Mouse (Mus musculus) liver, embryonic 14.5 days (tissue): Measurements from ENCODE around the gene Mettl8. TPM values are rescaled to one million over a fixed set of nuclear protein-coding genes. Genes with fewer than 3 reads are reported as not detected.

ENCODE experiments used
- ATAC-seq: fragments of 200-750 bp; cut with Nextera tagmentation; 2 replicates; pipeline ENCODE4 v1.8.0; 2017; ENCODE audit warnings: moderate number of reproducible peaks, mild to moderate bottlenecking, moderate library complexity; ENCODE audit not compliant: insufficient read depth
- DNase-seq, 3 experiments: peaks; one replicate each; pipeline ENCODE4 v3.0.0-alpha.2; 2012 to 2013; ENCODE audit warnings: low read depth in 3 of 3, low spot score in 3 of 3
- H3K27ac ChIP-seq: fragments of 300-500 bp; sonication (generic); 2 replicates; pipeline ENCODE4 v1.5.1; 2014; ENCODE audit warnings: moderate library complexity, mild to moderate bottlenecking, control low read depth, inconsistent platforms
- H3K27me3 ChIP-seq: fragments of 300-500 bp; sonication (generic); 2 replicates; pipeline ENCODE4 v1.6.1; 2014; ENCODE audit warnings: mild to moderate bottlenecking, low read length, moderate library complexity; ENCODE audit not compliant: control insufficient read depth, insufficient read depth
- H3K36me3 ChIP-seq: fragments of 300-500 bp; sonication (generic); replicated peaks from 2 replicates; pipeline ENCODE4 v1.6.1; 2014; ENCODE audit warnings: low read depth; ENCODE audit not compliant: control insufficient read depth, insufficient read depth
- H3K4me1 ChIP-seq, 2 experiments: fragments of 200-500 bp in 1 of 2; fragments of 300-500 bp in 1 of 2; sonication (generic) in 1 of 2; replicated peaks; 2 replicates each; pipeline ENCODE4 v1.6.1; 2012 to 2014; ENCODE audit warnings: antibody characterized with exemption in 1 of 2, inconsistent platforms in 1 of 2, low read length in 1 of 2; ENCODE audit not compliant: control insufficient read depth in 2 of 2, insufficient read depth in 2 of 2
- H3K4me2 ChIP-seq: fragments of 300-500 bp; sonication (generic); 2 replicates; pipeline ENCODE4 v1.6.1; 2014; ENCODE audit warnings: low read depth, mild to moderate bottlenecking, control low read depth, moderate library complexity
- H3K4me3 ChIP-seq, 2 experiments: fragments of 200-500 bp in 1 of 2; fragments of 300-500 bp in 1 of 2; sonication (generic) in 1 of 2; 2 replicates each; pipeline ENCODE4 v1.5.1; 2012 to 2014; ENCODE audit warnings: low read depth in 2 of 2, low read length in 2 of 2, mild to moderate bottlenecking in 2 of 2, control low read depth in 1 of 2, inconsistent platforms in 1 of 2, moderate library complexity in 1 of 2; ENCODE audit not compliant: insufficient read depth in 1 of 2
- H3K9ac ChIP-seq: fragments of 300-500 bp; sonication (generic); replicated peaks from 2 replicates; pipeline ENCODE4 v1.6.1; 2014; ENCODE audit warnings: mild to moderate bottlenecking, control low read depth, moderate library complexity
- H3K9me3 ChIP-seq: fragments of 300-500 bp; sonication (generic); 2 replicates; pipeline ENCODE4 v1.6.1; 2016; ENCODE audit warnings: low read length, mixed read lengths; ENCODE audit not compliant: control insufficient read depth
- CTCF ChIP-seq: IDR thresholded peaks from 2 replicates; pipeline ENCODE4 v1.5.1; 2016; ENCODE audit warnings: antibody characterized with exemption, low read depth, control low read depth
- EP300 ChIP-seq: IDR thresholded peaks from 2 replicates; pipeline ENCODE4 v1.6.1; 2016; ENCODE audit warnings: antibody characterized with exemption, low read depth
- WGBS: fragments of 180-500 bp; shearing (Covaris S2); extraction: QIAGEN DNeasy Blood & Tissue Kit; methylation state at CpG from one replicate; pipeline ENCODE4 v1.1.7; 2014; ENCODE audit not compliant: insufficient replicate concordance; 5-methylcytosine and 5-hydroxymethylcytosine counted together
- polyA plus RNA-seq, 2 experiments: library from polyadenylated mRNA; depleted of rRNA in 1 of 2; stranded (reverse) in 1 of 2; unstranded in 1 of 2; fragments of >200 nt; fragmentation: Nextera tagmentation in 1 of 2; extraction: Ambion mirVana in 1 of 2; gene quantifications; 2 replicates each; pipeline versions ENCODE4 v1.2.1 to v1.2.3; 2012 to 2014

The Mettl8 gene
- polyA plus RNA-seq, 2 experiments, result 5.3 to 9.7 TPM

DNA sequence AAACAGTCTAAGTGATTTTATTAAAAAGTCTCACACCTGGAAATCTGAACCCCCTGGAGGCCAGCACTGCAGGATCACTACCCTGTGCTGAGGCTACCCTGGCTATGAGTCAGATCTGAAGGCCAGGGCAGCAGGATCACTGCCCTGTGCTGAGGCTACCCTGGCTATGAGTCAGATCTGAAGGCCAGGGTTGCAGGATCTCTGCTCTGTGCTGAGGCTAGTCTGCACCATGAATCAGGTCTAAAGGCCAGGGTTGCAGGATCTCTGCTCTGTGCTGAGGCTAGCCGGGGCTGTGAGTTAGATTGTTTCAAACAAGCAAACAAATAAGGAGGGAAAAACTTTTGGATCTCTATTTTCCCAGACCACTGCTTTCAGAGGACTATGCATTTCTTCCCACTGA lies 92.5 kb downstream of the Mettl8 start:
- Histone ChIP-seq H3K9me3 (no peaks in the 10 kb centered on the region), H3K4me1 (no peaks in the 10 kb centered on the region; a peak in 1 of 4 replicates), H3K27ac (no peak overlapping the region), H3K9ac (no peak overlapping the region), H3K4me3 (no peak overlapping the region), H3K4me2 (no peak overlapping the region), H3K27me3 (no peaks in the 10 kb centered on the region), H3K36me3 (no peaks in the 10 kb centered on the region)
- WGBS, result 79% methylated on average over 1 of the region's 1 CpGs
- TF ChIP-seq EP300 (no peak), CTCF (no peak)
- DNase-seq (no peak), ATAC-seq (no peak)

DNA sequence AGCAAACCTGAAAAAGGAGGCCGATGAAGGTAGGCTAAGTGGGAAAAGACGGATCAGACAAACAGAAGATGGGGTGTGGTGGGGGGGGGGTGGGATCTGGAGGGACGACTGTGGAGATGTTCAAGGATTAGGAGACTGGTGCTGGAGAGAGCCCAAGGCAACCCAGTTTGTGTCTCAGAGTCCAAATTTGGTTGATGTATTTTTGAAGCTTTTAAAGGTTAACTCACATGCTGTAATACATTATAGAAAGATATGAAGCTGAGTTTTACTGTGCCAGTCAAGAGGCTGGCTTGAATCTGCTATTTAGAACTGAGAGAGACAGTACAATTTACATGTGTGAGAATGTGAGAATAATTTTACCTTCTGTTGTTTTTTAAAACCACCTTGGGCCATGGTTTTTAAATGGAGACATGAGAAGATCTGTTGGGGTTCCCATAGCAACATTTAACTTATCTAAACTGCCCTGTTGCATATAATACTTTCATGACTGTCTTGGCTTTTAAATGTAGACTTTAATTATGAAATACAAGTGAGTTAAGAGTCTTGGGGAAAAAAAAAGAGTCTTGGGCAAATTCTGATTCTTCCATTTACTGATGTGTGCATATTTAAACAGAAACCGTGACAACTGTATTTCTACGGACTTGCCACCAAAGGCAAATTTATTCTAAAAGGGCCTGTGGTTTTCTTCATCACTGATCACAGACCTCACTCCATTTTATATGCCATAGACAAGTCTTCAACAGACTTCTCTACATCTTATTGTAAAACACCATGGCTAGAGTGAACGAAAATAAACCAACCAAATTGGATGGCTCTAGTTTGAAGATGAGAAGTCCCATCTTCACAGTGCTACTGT lies 94.1 kb downstream of the Mettl8 start:
- TF ChIP-seq EP300, result no peak
- TF ChIP-seq CTCF, result no peak
- 57% methylated on average over 6 of the region's 6 CpGs for WGBS
- Histone ChIP-seq H3K27ac (no peak overlapping the region), H3K36me3 (no peaks in the 10 kb centered on the region), H3K9ac (no peak overlapping the region), H3K9me3 (no peaks in the 10 kb centered on the region), H3K4me3 (no peak overlapping the region), H3K4me1 (no peaks in the 10 kb centered on the region; a peak in 1 of 4 replicates), H3K27me3 (no peaks in the 10 kb centered on the region), H3K4me2 (no peak overlapping the region)
- no peak for DNase-seq
- ATAC-seq, result no peak

DNA sequence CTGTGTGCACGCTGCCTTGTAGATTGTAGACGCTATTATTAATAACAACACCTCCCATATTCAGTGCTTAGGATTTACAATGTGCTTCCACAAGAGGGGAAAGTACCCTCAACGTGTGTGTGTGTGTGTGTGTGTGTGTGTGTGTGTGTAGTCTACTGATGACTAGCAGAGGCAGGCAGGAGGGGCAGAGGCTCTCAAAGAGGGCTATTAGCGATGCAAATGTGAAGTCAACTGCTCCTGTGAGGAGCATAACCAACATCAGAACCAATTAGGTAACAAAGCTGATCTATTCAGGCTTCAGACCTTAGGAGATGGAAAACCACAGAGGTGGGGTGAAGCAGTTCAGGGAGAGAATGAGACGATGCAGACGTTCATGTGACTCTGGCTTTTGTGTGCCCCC lies 95.3 kb downstream of the Mettl8 start:
- no peak for DNase-seq
- TF ChIP-seq CTCF (no peak), EP300 (no peak)
- Histone ChIP-seq H3K9ac (no peak overlapping the region), H3K9me3 (no peaks in the 10 kb centered on the region), H3K4me2 (no peak overlapping the region), H3K4me3 (no peak overlapping the region), H3K36me3 (no peaks in the 10 kb centered on the region), H3K27ac (no peak overlapping the region), H3K27me3 (no peaks in the 10 kb centered on the region), H3K4me1 (no peaks in the 10 kb centered on the region; a peak in 1 of 4 replicates)
- WGBS, result 67% methylated on average over 6 of the region's 6 CpGs
- no peak for ATAC-seq

DNA sequence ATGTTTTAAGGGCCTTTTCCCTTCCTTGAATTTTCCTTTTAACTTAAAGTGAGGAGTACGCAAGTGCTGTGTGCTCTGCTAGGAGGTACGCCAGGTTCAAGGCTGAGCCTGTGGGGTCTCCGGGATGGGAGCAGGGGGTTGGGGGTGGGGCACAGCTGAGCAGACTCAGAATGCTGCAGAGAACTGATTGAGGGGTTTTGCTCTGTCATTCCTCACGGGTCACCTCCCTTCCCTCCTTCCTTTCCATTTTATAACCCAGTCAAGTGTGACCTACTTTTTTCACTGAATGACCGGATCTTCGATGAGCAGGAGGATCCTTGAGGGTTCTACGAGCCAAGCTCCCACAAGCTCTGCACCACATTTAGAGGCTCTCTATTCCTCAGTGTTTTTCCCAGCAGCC lies 96.0 kb downstream of the Mettl8 start:
- H3K4me1 ChIP-seq, result no peaks in the 10 kb centered on the region; a peak in 1 of 4 replicates
- no peaks in the 10 kb centered on the region for H3K36me3 ChIP-seq
- ATAC-seq, result no peak
- TF ChIP-seq CTCF, result no peak
- TF ChIP-seq EP300, result no peak
- no peak overlapping the region for H3K27ac ChIP-seq
- H3K9ac ChIP-seq, result no peak overlapping the region
- no peak overlapping the region for H3K4me3 ChIP-seq
- H3K27me3 ChIP-seq, result no peaks in the 10 kb centered on the region
- no peak overlapping the region for H3K4me2 ChIP-seq
- WGBS, result 62% methylated on average over 7 of the region's 7 CpGs
- DNase-seq, result no peak
- H3K9me3 ChIP-seq, result no peaks in the 10 kb centered on the region

DNA sequence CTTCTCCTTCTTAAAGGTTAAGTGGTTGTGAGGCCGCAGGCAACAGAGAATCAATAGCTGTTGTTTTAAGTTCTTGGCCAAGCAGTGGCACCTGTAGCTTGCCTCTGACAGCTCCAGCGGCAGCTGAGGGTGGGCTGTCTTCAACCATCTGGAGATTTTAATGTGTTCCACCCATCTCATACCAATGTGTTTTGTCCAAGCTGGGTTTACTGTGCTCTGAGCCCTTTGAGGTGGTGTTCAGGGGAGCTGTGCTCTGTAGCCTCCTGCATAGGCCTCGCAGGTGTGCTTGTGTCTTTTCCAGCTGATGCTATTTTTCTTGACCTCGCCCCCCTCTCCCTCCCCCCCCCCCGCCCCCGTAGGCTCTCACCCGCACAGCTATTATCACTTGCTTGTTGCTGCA lies 96.8 kb downstream of the Mettl8 start:
- no peak overlapping the region for H3K9ac ChIP-seq
- TF ChIP-seq EP300 (no peak), CTCF (no peak)
- H3K4me2 ChIP-seq, result no peak overlapping the region
- H3K36me3 ChIP-seq, result no peaks in the 10 kb centered on the region
- H3K4me3 ChIP-seq, result no peak overlapping the region
- 59% methylated on average over 6 of the region's 7 CpGs for WGBS
- no peaks in the 10 kb centered on the region for H3K9me3 ChIP-seq
- ATAC-seq, result no peak
- no peak overlapping the region for H3K27ac ChIP-seq
- no peak for DNase-seq
- no peaks in the 10 kb centered on the region for H3K27me3 ChIP-seq
- H3K4me1 ChIP-seq, result peaks cover 5 to 7% of the 10 kb centered on the region in 2 experiments
